Mouse (Mus musculus) heart, adult 2 months (tissue): ENCODE measurements around the gene Ubc. TPM values are rescaled to one million over a fixed set of nuclear protein-coding genes. Genes with fewer than 3 reads are reported as not detected.

Experiments
- DNase-seq, 2 experiments: peaks; one replicate each; pipeline ENCODE4 v3.0.0; 2021
- H3K27ac ChIP-seq: fragments of 200-600 bp; 2 replicates; pipeline ENCODE4 v1.8.1; 2022
- H3K27me3 ChIP-seq: fragments of 200-500 bp; 2 replicates; pipeline ENCODE4 v1.6.1; 2012; ENCODE audit warnings: mild to moderate bottlenecking, low read length, inconsistent platforms, mixed read lengths; ENCODE audit not compliant: control insufficient read depth, insufficient read depth
- H3K36me3 ChIP-seq: fragments of 200-500 bp; 2 replicates; pipeline ENCODE4 v1.6.1; 2012; ENCODE audit warnings: low read length, inconsistent platforms; ENCODE audit not compliant: control insufficient read depth, insufficient read depth
- H3K4me1 ChIP-seq: fragments of 200-500 bp; 2 replicates; pipeline ENCODE4 v1.6.1; 2011; ENCODE audit warnings: low read length; ENCODE audit not compliant: control insufficient read depth, insufficient read depth
- H3K4me3 ChIP-seq: fragments of 200-600 bp; 2 replicates; pipeline ENCODE4 v1.8.1; 2022
- H3K79me2 ChIP-seq: fragments of 200-500 bp; replicated peaks from 2 replicates; pipeline ENCODE4 v1.6.1; 2012; ENCODE audit warnings: mild to moderate bottlenecking, inconsistent platforms, low read length, moderate library complexity, mixed read lengths; ENCODE audit not compliant: control insufficient read depth, insufficient read depth
- H3K9ac ChIP-seq: fragments of 200-500 bp; 2 replicates; pipeline ENCODE4 v1.6.1; 2012; ENCODE audit warnings: low read depth, mild to moderate bottlenecking, control low read depth, inconsistent platforms, low read length, mixed read lengths
- CTCF ChIP-seq: fragments of 200-600 bp; IDR thresholded peaks from 2 replicates; pipeline ENCODE4 v1.8.1; 2022; ENCODE audit warnings: antibody characterized with exemption, mild to moderate bottlenecking, moderate library complexity
- EP300 ChIP-seq: fragments of 200-500 bp; IDR thresholded peaks from 2 replicates; pipeline ENCODE4 v1.6.1; 2011; ENCODE audit warnings: low read depth, low read length, control low read depth; ENCODE audit not compliant: insufficient read depth
- POLR2A ChIP-seq: fragments of 200-500 bp; IDR thresholded peaks from 2 replicates; pipeline ENCODE4 v1.6.1; 2011; ENCODE audit warnings: mild to moderate bottlenecking, low read depth, low read length, control low read depth; ENCODE audit not compliant: insufficient read depth
- WGBS: fragments of 180-500 bp; shearing (Covaris S2); methylation state at CpG from one replicate; pipeline ENCODE4 v1.1.7; 2018; 5-methylcytosine and 5-hydroxymethylcytosine counted together
- intact Hi-C: fragments of 180-260 bp; cut with DNase I; formaldehyde crosslinking; loops from one replicate; pipeline ENCODE4 v1.15.1; 2025
- polyA plus RNA-seq: library from polyadenylated mRNA; depleted of rRNA; stranded (reverse); fragments of >200 nt; gene quantifications from 2 replicates; pipeline ENCODE4 v1.2.3, GENCODE M21; 2012
- total RNA-seq, 2 experiments: library from RNA; stranded (reverse); gene quantifications; 2 replicates each; pipeline ENCODE4 v1.2.3; 2021

Gene Ubc
- total and polyA plus RNA-seq, 3 experiments, result 664 to 1,473 (median 894) TPM

- H3K9ac ChIP-seq, result no peak overlapping the region
- H3K27ac ChIP-seq, result peak overlapping the region; percentile 95
- no peaks in the 10 kb centered on the region for H3K36me3 ChIP-seq
- 74% methylated on average over 6 of the region's 6 CpGs for WGBS
- no peak for DNase-seq
- no peak overlapping the region for H3K4me3 ChIP-seq
- no peak for TF ChIP-seq CTCF
- no peak for TF ChIP-seq POLR2A
- no peak for TF ChIP-seq EP300
- H3K4me1 ChIP-seq, result peaks cover 3% of the 10 kb centered on the region
- no peaks in the 10 kb centered on the region for H3K79me2 ChIP-seq
- H3K27me3 ChIP-seq, result no peaks in the 10 kb centered on the region
- intact Hi-C loops, result no loop called here
These were observed 13.0 kb upstream of the Ubc start for GRCm38 (mm10) chr5:125402991-125403390.

GRCm38 (mm10) chr5:125402476-125402875, 12.5 kb upstream of the Ubc start:
- no peaks in the 10 kb centered on the region for H3K36me3 ChIP-seq
- intact Hi-C loops, result no loop called here
- no peak overlapping the region for H3K9ac ChIP-seq
- H3K4me3 ChIP-seq, result no peak overlapping the region
- peaks cover 3% of the 10 kb centered on the region for H3K4me1 ChIP-seq
- no peaks in the 10 kb centered on the region for H3K27me3 ChIP-seq
- no peak overlapping the region; the same call in 1 of the 2 replicates for H3K27ac ChIP-seq
- DNase-seq, result no peak
- WGBS, result 75% methylated on average over 10 of the region's 10 CpGs
- TF ChIP-seq CTCF (no peak), POLR2A (no peak), EP300 (no peak)
- H3K79me2 ChIP-seq, result no peaks in the 10 kb centered on the region

GRCm38 (mm10) chr5:125400903-125401302, 10.9 kb upstream of the Ubc start:
- H3K36me3 ChIP-seq, result no peaks in the 10 kb centered on the region
- no peak overlapping the region for H3K27ac ChIP-seq
- DNase-seq, result no peak
- no peaks in the 10 kb centered on the region for H3K79me2 ChIP-seq
- intact Hi-C loops, result no loop called here
- H3K27me3 ChIP-seq, result no peaks in the 10 kb centered on the region
- no peak overlapping the region for H3K9ac ChIP-seq
- TF ChIP-seq EP300, result no peak
- peak; percentile 30 for TF ChIP-seq CTCF
- no peak for TF ChIP-seq POLR2A
- no peak overlapping the region for H3K4me3 ChIP-seq
- 37% methylated on average over 7 of the region's 7 CpGs for WGBS
- no peaks in the 10 kb centered on the region; the same call in 1 of the 2 replicates for H3K4me1 ChIP-seq

GRCm38 (mm10) chr5:125395008-125395407, 5.0 kb upstream of the Ubc start:
- TF ChIP-seq EP300, result no peak
- TF ChIP-seq POLR2A, result no peak
- no peak for TF ChIP-seq CTCF
- peaks cover 9% of the 10 kb centered on the region for H3K36me3 ChIP-seq
- WGBS, result 78% methylated on average over 3 of the region's 3 CpGs

GRCm38 (mm10) chr5:125393622-125394603, 3.9 kb upstream of the Ubc start:
- 4% methylated on average over 24 of the region's 25 CpGs for WGBS

More at GRCm38 (mm10) chr5:125395008-125395407, 5.0 kb upstream of the Ubc start:
- no peak overlapping the region for H3K4me3 ChIP-seq
- H3K4me1 ChIP-seq, result peaks cover 11% of the 10 kb centered on the region
- peak overlapping the region; percentile 99 for H3K27ac ChIP-seq
- H3K79me2 ChIP-seq, result no peaks in the 10 kb centered on the region
- intact Hi-C loops, result no loop called here
- H3K9ac ChIP-seq, result no peak overlapping the region
- DNase-seq, result no peak
- no peaks in the 10 kb centered on the region for H3K27me3 ChIP-seq

More at GRCm38 (mm10) chr5:125393622-125394603, 3.9 kb upstream of the Ubc start:
- TF ChIP-seq EP300, result no peak; the same call in 1 of the 2 replicates
- no peak for TF ChIP-seq CTCF
- TF ChIP-seq POLR2A, result peak; percentile 34; the same call in 1 of the 2 replicates
- peaks cover 9% of the 10 kb centered on the region for H3K36me3 ChIP-seq
- H3K27ac ChIP-seq, result peak overlapping the region; percentile 99
- H3K27me3 ChIP-seq, result no peaks in the 10 kb centered on the region
- peaks cover 6% of the 10 kb centered on the region; the same call in 1 of the 2 replicates for H3K79me2 ChIP-seq
- DNase-seq, result peak; percentile 81 to 87
- H3K4me1 ChIP-seq, result peaks cover 11% of the 10 kb centered on the region
- peak overlapping the region; percentile 52 for H3K4me3 ChIP-seq
- intact Hi-C loops, result no loop called here
- peak overlapping the region; percentile 65 for H3K9ac ChIP-seq
